Comparison of ENCODE assay signal across 12 mouse cellular contexts in the genomic region with DNA sequence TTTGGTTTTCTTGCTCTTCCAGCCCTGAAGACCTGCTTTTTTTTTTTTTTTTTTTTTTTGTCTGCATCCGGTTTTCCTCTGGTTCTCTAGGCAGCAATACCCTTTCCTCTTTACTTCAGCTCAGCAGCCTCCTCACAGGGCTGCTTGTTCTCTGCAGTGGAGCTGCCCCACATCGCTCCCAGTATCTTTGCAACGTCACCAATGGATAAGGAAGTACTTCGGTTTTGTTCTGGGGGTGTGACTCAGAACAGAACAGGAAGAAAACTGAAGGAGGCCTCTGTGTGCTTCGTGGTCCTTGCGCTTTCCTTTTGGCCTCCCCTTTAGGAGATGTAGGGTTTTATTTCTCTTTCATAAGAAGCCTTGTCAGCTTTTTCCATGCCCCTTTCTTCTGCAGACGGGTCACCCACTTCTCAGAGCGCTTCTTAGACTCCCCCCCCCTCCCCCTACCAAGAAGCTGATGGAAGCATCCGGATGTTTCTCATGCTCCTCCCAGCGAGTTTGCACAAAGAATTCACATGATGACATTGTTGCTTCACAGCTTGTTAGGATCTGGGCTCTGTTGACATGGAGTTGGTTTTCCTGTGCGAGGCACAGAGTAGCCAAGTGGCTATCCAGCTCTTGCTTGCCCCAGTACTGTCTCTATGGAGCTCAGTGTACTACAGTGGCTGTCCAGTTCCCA.
A peak's percentile ranks its signal among the peaks of the same experiment; 100 is the strongest.
DNase-seq lines count a peak whose midpoint lies in the region; ATAC-seq and TF ChIP-seq lines count a peak whose summit lies in the region.
"Had no signal": no experiment of that assay in that cellular context is flagged by ENCODE, and none has a peak within 500 bp of the region (broad histone marks: within the 10 kb centered on the region; RNA-seq: fewer than 3 reads in every experiment).

No protein-coding gene starts in this region.

- H3K9ac ChIP-seq in heart, adult 2 months (ENCODE audit: low read depth, low read length): no peak overlapping the region
- no peak overlapping the region for H3K9ac ChIP-seq in kidney, embryonic 16.5 days (replicated peaks; ENCODE audit: low read length)
- H3K9ac ChIP-seq: embryonic facial prominence, embryonic 12.5 days; limb, embryonic 13.5 days had no signal

- no peaks in the 10 kb centered on the region for H3K36me3 ChIP-seq in heart, adult 2 months (ENCODE audit: control insufficient read depth, insufficient read depth, low read length)
- H3K36me3 ChIP-seq in kidney, embryonic 16.5 days (ENCODE audit: insufficient read depth, low read length): no peaks in the 10 kb centered on the region
- H3K36me3 ChIP-seq: embryonic facial prominence, embryonic 12.5 days; limb, embryonic 13.5 days had no signal

- H3K4me1 ChIP-seq in heart, adult 2 months (ENCODE audit: control insufficient read depth, insufficient read depth, low read length): peaks cover 5% of the 10 kb centered on the region
- 0 out of 2 replicates have a peak, but pooled peaks cover 4% of the 10 kb centered on the region for H3K4me1 ChIP-seq in kidney, embryonic 16.5 days (ENCODE audit: insufficient read depth, low read length)
- H3K4me1 ChIP-seq in olfactory bulb, adult 2 months (ENCODE audit: control insufficient read depth, insufficient read depth, low read length): peaks cover 8% of the 10 kb centered on the region
- H3K4me1 ChIP-seq: limb, embryonic 13.5 days had no signal

- no peaks in the 10 kb centered on the region for H3K27me3 ChIP-seq in heart, adult 2 months (ENCODE audit: control insufficient read depth, insufficient read depth, low read length)
- no peaks in the 10 kb centered on the region for H3K27me3 ChIP-seq in kidney, embryonic 16.5 days (ENCODE audit: insufficient read depth, low read length)
- H3K27me3 ChIP-seq: embryonic facial prominence, embryonic 12.5 days; limb, embryonic 13.5 days had no signal

- no peak for TF ChIP-seq CTCF in heart, adult 2 months (IDR thresholded peaks at IDR 0.05)
- TF ChIP-seq CTCF in olfactory bulb, adult 2 months (IDR thresholded peaks at IDR 0.05; ENCODE audit: insufficient read depth, low read depth, low read length): no peak
- TF ChIP-seq CTCF in left cerebral cortex, adult 2 months (IDR thresholded peaks at IDR 0.05): no peak

- H3K79me2 ChIP-seq in heart, adult 2 months (replicated peaks; ENCODE audit: control insufficient read depth, insufficient read depth, low read length): no peaks in the 10 kb centered on the region

- 31% methylated on average over 11 of the region's 11 CpGs for WGBS in heart, adult 2 months
- WGBS in kidney, embryonic 16.5 days: 67% methylated on average over 11 of the region's 11 CpGs
- 43% methylated on average over 11 of the region's 11 CpGs for WGBS in olfactory bulb, adult 2 months

- no peaks in the 10 kb centered on the region for H3K9me3 ChIP-seq in kidney, embryonic 16.5 days (ENCODE audit: low read length)
- H3K9me3 ChIP-seq: embryonic facial prominence, embryonic 12.5 days; limb, embryonic 13.5 days had no signal

- H3K4me2 ChIP-seq in kidney, embryonic 16.5 days (replicated peaks; ENCODE audit: low read depth, low read length): no peak overlapping the region
- H3K4me2 ChIP-seq: embryonic facial prominence, embryonic 12.5 days; limb, embryonic 13.5 days had no signal

- no peak for TF ChIP-seq EP300 in heart, adult 2 months (IDR thresholded peaks at IDR 0.05; ENCODE audit: insufficient read depth, low read depth, low read length)

- H3K4me3 ChIP-seq in heart, adult 2 months: no peak overlapping the region
- no peak overlapping the region for H3K4me3 ChIP-seq in kidney, embryonic 16.5 days (ENCODE audit: low read length)
- H3K4me3 ChIP-seq in olfactory bulb, adult 2 months (ENCODE audit: insufficient read depth, low read depth, low read length): no peak overlapping the region
- H3K4me3 ChIP-seq in left cerebral cortex, adult 2 months: no peak overlapping the region
- H3K4me3 ChIP-seq: embryonic facial prominence, embryonic 12.5 days; limb, embryonic 13.5 days had no signal

- ATAC-seq in kidney, embryonic 16.5 days (ENCODE audit: low FRiP score, low TSS enrichment): no peak

- peak overlapping the region; percentile 32 for H3K27ac ChIP-seq in heart, adult 2 months
- H3K27ac ChIP-seq in kidney, embryonic 16.5 days (ENCODE audit: low read length): peak overlapping the region; percentile 25; the same call in 1 of the 2 replicates
- peak overlapping the region; percentile 29; the same call in 1 of the 2 replicates for H3K27ac ChIP-seq in olfactory bulb, adult 2 months (ENCODE audit: insufficient read depth, low read depth, low read length)
- no peak overlapping the region for H3K27ac ChIP-seq in left cerebral cortex, adult 2 months
- H3K27ac ChIP-seq: embryonic facial prominence, embryonic 12.5 days; limb, embryonic 13.5 days had no signal

- peak; percentile 49 for DNase-seq in layer of hippocampus, adult 9-11 months
- no peak for DNase-seq in layer of hippocampus, postnatal 10 days (ENCODE audit: low spot score in 2 of 2)
- DNase-seq in heart, adult 2 months: peak; percentile 39 to 58
- DNase-seq in urinary bladder, adult 18-20 months (ENCODE audit: low spot score in 2 of 2): no peak
- DNase-seq in left cerebral cortex, adult 2 months (ENCODE audit: extremely low spot score in 1 of 2, low spot score in 2 of 2): no peak
- DNase-seq in right cerebral cortex, postnatal 10 days (ENCODE audit: low spot score in 2 of 2): no peak
- DNase-seq: adrenal gland, postnatal 10 days; gastrocnemius, postnatal 36 days had no signal

- peak; percentile 68; the same call in 1 of the 2 replicates for TF ChIP-seq POLR2A in heart, adult 2 months (IDR thresholded peaks at IDR 0.05; ENCODE audit: insufficient read depth, low read depth, low read length)
- no peak for TF ChIP-seq POLR2A in olfactory bulb, adult 2 months (IDR thresholded peaks at IDR 0.05; ENCODE audit: insufficient read depth, low read depth, low read length)

- intact Hi-C loops in heart, adult 2 months (cut with DNase I): no loop called here
- intact Hi-C loops in left cerebral cortex, adult 2 months (cut with DNase I): no loop called here

Comparison
In these comparisons a context has a peak if more than half of its experiments do, and no peak if none do; other contexts are left out.
1. DNase-seq: peak in layer of hippocampus, adult 9-11 months (single experiment) and heart, adult 2 months (2 of 2); none in layer of hippocampus, postnatal 10 days (0 of 2), urinary bladder, adult 18-20 months (0 of 2), left cerebral cortex, adult 2 months (0 of 2) and right cerebral cortex, postnatal 10 days (0 of 2).